Mouse (Mus musculus) embryonic facial prominence, embryonic 11.5 days (tissue): ENCODE data around the gene Klhl21. TPM values are rescaled to one million over a fixed set of nuclear protein-coding genes. Genes with fewer than 3 reads are reported as not detected.
"Not testable (repeated sequence)": the region's sequence is repeated elsewhere in the genome, so short reads cannot be mapped to it uniquely, and the experiment has no call there.

ENCODE experiments used
- ATAC-seq: fragments of 200-750 bp; cut with Nextera tagmentation; replicated peaks from 2 replicates; pipeline ENCODE4 v1.8.0; 2017; ENCODE audit warnings: low read depth; ENCODE audit not compliant: insufficient number of reproducible peaks, low FRiP score, low TSS enrichment
- DNase-seq: peaks from one replicate; pipeline ENCODE4 v3.0.0-alpha.2; 2015; ENCODE audit warnings: low spot score
- H3K27ac ChIP-seq: fragments of 300-500 bp; sonication (generic); replicated peaks from 2 replicates; pipeline ENCODE4 v1.5.1; 2014; ENCODE audit warnings: mild to moderate bottlenecking, low read depth, low read length, control low read depth
- H3K27me3 ChIP-seq: fragments of 300-500 bp; sonication (generic); 2 replicates; pipeline ENCODE4 v1.6.1; 2014; ENCODE audit warnings: mild to moderate bottlenecking, low read length, moderate library complexity, mixed read lengths; ENCODE audit not compliant: control insufficient read depth, insufficient read depth
- H3K36me3 ChIP-seq: fragments of 300-500 bp; sonication (generic); replicated peaks from 2 replicates; pipeline ENCODE4 v1.6.1; 2014; ENCODE audit warnings: low read depth, mild to moderate bottlenecking, low read length, moderate library complexity, mixed read lengths; ENCODE audit not compliant: control insufficient read depth, insufficient read depth
- H3K4me1 ChIP-seq: fragments of 300-500 bp; sonication (generic); 2 replicates; pipeline ENCODE4 v1.6.1; 2014; ENCODE audit warnings: low read length, mixed read lengths; ENCODE audit not compliant: control insufficient read depth, insufficient read depth
- H3K4me2 ChIP-seq: fragments of 300-500 bp; sonication (generic); 2 replicates; pipeline ENCODE4 v1.6.1; 2014; ENCODE audit warnings: low read depth, mild to moderate bottlenecking, control low read depth, low read length, moderate library complexity
- H3K4me3 ChIP-seq: fragments of 300-500 bp; sonication (generic); 2 replicates; pipeline ENCODE4 v1.5.1; 2014; ENCODE audit warnings: low read depth, low read length, control low read depth
- H3K9ac ChIP-seq: fragments of 300-500 bp; sonication (generic); replicated peaks from 2 replicates; pipeline ENCODE4 v1.6.1; 2014; ENCODE audit warnings: mild to moderate bottlenecking, control low read depth, low read length
- H3K9me3 ChIP-seq: fragments of 300-500 bp; sonication (generic); replicated peaks from 2 replicates; pipeline ENCODE4 v1.6.1; 2016; ENCODE audit warnings: mild to moderate bottlenecking, low read length, inconsistent platforms, mixed read lengths; ENCODE audit not compliant: control insufficient read depth
- WGBS: fragments of 180-500 bp; shearing (Covaris S2); extraction: QIAGEN DNeasy Blood & Tissue Kit; methylation state at CpG from one replicate; pipeline ENCODE4 v1.1.7; 2014; 5-methylcytosine and 5-hydroxymethylcytosine counted together
- polyA plus RNA-seq: library from polyadenylated mRNA; unstranded; fragments of >200 nt; fragmentation: Nextera tagmentation; extraction: Ambion mirVana; gene quantifications from 2 replicates; pipeline ENCODE4 v1.2.1, GENCODE M21; 2014

Gene Klhl21
- polyA plus RNA-seq, 1 experiment from 2014 or later = 3.2 TPM

DNA sequence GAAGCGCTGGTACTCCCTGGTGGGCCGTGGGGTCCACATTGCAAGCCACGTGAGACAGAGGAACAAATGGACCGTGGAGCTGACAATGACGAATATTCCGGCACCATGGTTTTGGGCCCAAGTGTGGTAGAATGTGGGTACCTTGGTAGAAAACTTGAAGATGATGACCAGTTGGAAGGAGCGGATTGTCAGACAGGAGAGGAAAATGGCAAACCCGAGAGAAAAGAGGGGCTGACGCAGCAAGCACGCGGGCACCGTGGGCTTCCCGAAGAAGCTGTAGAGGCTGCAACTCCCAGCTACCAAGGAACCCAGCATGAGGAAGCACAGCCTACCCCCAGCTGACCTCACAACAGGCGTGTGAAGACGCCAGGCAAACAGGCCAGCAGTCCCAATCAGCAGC is 19.9 kb downstream of the Klhl21 start:
- Histone ChIP-seq H3K9me3 (no peaks in the 10 kb centered on the region), H3K36me3 (no peaks in the 10 kb centered on the region; the same call in 1 of the 2 replicates), H3K4me3 (peak overlapping the region; percentile 61), H3K9ac (no peak overlapping the region; the same call in 1 of the 2 replicates), H3K27me3 (no peaks in the 10 kb centered on the region), H3K4me1 (peaks cover 9% of the 10 kb centered on the region), H3K27ac (no peak overlapping the region), H3K4me2 (peak overlapping the region; percentile 79)
- no peak for DNase-seq
- ATAC-seq = no peak
- WGBS = 68% methylated on average over 15 of the region's 15 CpGs

GRCm38 (mm10) chr4:152029087-152029486 is 20.5 kb downstream of the Klhl21 start:
- H3K36me3 ChIP-seq = no peaks in the 10 kb centered on the region
- H3K4me2 ChIP-seq = no peak overlapping the region
- DNase-seq (no peak), ATAC-seq (no peak)
- peaks cover 9% of the 10 kb centered on the region for H3K4me1 ChIP-seq
- no peak overlapping the region for H3K9ac ChIP-seq
- H3K4me3 ChIP-seq = no peak overlapping the region
- H3K9me3 ChIP-seq = no peaks in the 10 kb centered on the region
- no peak overlapping the region for H3K27ac ChIP-seq
- 44% methylated on average over 5 of the region's 5 CpGs for WGBS
- H3K27me3 ChIP-seq = no peaks in the 10 kb centered on the region

DNA sequence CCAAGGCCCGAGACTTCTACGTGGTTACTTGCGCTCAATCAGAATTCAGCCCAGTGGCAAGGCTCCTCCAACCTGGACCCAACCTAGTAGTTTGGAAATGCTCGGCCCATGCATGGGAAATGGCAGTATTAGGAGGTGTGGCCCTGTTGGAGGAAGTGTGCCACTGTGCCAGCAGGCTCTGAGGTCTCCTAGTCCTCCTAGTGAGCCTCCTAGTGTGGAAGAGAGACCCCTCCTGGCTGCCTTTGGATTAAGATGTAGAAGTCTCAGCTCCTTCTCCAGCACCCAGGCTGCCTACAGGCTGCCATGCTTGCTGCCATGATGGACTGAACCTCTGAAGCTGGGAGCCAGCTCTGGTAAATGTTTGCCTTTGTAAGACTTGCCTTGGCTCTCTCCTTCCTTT is 21.4 kb downstream of the Klhl21 start:
- 79% methylated on average over 4 of the region's 4 CpGs for WGBS
- Histone ChIP-seq H3K4me1 (peaks cover 9% of the 10 kb centered on the region), H3K27ac (no peak overlapping the region), H3K4me2 (no peak overlapping the region), H3K4me3 (no peak overlapping the region), H3K36me3 (no peaks in the 10 kb centered on the region), H3K9me3 (no peaks in the 10 kb centered on the region), H3K9ac (no peak overlapping the region), H3K27me3 (no peaks in the 10 kb centered on the region)
- ATAC-seq (no peak), DNase-seq (no peak)

DNA sequence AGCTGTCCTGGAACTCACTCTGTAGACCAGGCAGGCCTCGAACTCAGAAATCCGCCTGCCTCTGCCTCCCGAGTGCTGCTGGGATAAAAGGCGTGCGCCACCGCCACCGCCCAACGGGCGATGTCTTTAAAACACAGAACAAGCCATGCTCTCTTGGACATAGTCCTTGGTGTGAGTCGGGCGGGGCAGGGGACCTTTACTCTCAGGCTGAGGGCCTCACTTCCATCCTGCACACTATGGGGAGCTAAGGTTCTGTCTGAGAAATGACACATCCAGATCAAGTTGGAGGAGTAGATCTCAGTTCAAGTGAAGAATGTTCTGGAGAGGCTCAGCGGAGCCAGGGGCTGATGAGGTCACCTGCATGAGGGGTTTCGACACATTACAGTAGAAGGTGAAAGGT is 24.3 kb downstream of the Klhl21 start:
- no peak for DNase-seq
- 85% methylated on average over 13 of the region's 13 CpGs for whole genome bisulfite sequencing
- H3K4me3 ChIP-seq = no peak overlapping the region

GRCm38 (mm10) chr4:152036464-152036863 is 27.9 kb downstream of the Klhl21 start:
- not testable (repeated sequence) for H3K9me3 ChIP-seq, ATAC-seq, H3K9ac ChIP-seq, DNase-seq, H3K27me3 ChIP-seq, H3K27ac ChIP-seq, H3K4me3 ChIP-seq, H3K4me2 ChIP-seq, H3K4me1 ChIP-seq, H3K36me3 ChIP-seq
- WGBS = 91% methylated on average over 6 of the region's 6 CpGs

More for the DNA sequence above, 24.3 kb downstream of the Klhl21 start:
- Histone ChIP-seq H3K4me1 (peaks cover 3% of the 10 kb centered on the region), H3K27me3 (no peaks in the 10 kb centered on the region), H3K9me3 (no peaks in the 10 kb centered on the region), H3K36me3 (no peaks in the 10 kb centered on the region), H3K4me2 (no peak overlapping the region), H3K27ac (no peak overlapping the region), H3K9ac (no peak overlapping the region)
- no peak for ATAC-seq

DNA sequence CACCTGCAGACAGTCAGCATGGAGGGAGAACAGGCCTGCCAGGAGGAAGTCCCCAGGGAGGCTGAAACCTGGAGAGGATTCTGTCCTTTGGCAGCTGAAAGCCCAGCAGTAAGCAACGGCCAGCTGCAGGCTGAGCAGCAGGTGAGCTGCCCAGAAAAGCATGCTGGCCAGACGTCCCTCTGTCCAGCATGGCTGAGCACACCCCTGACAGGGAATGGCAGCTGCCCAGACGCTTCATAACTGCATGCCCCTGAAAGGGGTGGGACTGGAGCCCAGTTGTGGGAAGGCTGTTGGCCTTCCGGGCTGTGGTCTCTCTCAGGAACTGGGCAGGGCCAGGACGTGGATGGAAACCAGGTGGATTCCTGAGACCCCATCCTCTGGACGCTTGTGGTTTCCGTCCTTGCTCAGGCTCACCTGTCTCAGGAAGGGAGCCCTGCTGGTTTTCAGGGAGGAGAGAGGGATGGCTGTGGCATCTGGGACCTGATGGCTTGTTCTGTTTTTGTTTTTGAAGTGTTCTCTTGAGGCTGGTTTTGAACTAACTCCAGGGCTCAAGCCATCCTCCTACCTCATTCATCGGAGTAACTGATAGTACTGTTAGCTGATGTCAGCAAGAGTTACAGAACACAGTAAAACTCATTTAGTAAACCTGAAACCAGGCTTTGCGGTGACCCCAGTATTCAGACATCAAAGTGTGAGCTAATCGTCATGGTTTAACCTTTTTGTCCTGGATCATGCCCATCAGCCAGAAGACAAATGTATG is 29.8 kb downstream of the Klhl21 start, which contains the start of gene Tas1r1:
Tas1r1 (minus strand) TSS at position 344 of the 760 bp plus-strand sequence.
- H3K27me3 ChIP-seq = no peaks in the 10 kb centered on the region
- no peak within 1 kb of the TSS for H3K27ac ChIP-seq
- peak within 1 kb of the TSS; percentile 61 for H3K4me2 ChIP-seq
- DNase-seq (no peak), ATAC-seq (0 out of 2 replicates have a peak, but pooled peaks have one; percentile 44)
- H3K9ac ChIP-seq = peak within 1 kb of the TSS; percentile 86
- peak within 1 kb of the TSS; percentile 98 for H3K4me3 ChIP-seq
- peaks cover 17% of the 10 kb centered on the region for H3K36me3 ChIP-seq
- 48% methylated on average over 10 of the region's 10 CpGs for WGBS
- H3K9me3 ChIP-seq = no peaks in the 10 kb centered on the region
- no peaks in the 10 kb centered on the region for H3K4me1 ChIP-seq

DNA sequence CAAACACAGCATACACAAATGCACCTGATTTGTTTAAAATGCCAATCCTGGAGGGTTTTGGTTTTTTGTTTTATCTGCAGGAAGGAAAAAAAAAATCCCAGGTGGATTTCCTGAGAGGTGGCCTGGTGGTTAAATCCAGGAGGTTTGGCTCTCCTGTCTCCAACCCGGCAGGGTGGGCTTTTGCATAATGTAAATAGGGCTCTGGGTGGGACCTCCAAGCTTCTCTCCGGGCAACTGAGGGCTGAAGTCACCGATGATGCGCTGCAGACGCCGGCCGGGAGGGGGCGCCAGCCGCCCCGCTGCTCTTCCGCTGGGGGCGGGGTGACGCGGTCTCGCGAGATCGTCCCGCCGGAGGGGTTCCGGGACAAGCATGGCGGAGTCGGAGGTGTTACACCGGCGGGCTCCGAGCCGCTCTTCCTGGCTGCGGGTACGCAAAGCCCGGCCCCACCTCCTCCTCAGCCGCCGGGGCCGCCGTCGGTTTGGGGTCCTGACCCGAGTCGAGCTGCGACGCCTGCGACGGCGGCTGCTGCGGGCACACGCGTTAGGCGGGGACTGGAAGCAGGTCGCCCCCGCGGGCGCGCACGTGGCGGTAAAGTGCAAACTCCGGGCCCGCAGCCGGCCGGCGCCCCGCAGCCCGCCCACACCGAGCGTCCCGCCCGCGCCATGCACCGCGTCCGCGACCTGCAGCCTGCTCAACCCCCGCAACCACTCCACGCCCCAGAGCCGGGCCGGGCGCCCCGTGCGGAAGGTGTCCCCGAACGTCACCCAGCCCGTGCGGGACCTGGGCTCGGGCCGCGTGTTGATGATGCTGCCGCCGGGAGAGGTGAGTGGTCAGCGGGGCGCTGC is 30.6 kb downstream of the Klhl21 start, which contains the start of gene Nol9:
Nol9 (plus strand) TSS at position 337 of the 846 bp plus-strand sequence.
- no peak within 1 kb of the TSS for H3K27ac ChIP-seq
- peak; percentile 80 for ATAC-seq

More for the DNA sequence above, 30.6 kb downstream of the Klhl21 start, which contains the start of gene Nol9:
- H3K4me1 ChIP-seq = no peaks in the 10 kb centered on the region
- peak within 1 kb of the TSS; percentile 98 for H3K4me3 ChIP-seq
- peak within 1 kb of the TSS; percentile 86 for H3K9ac ChIP-seq
- H3K9me3 ChIP-seq = no peaks in the 10 kb centered on the region
- DNase-seq = peak; percentile 93
- H3K27me3 ChIP-seq = no peaks in the 10 kb centered on the region
- WGBS = under 1% methylated on average over 84 of the region's 86 CpGs
- H3K4me2 ChIP-seq = peak within 1 kb of the TSS; percentile 61
- H3K36me3 ChIP-seq = peaks cover 24% of the 10 kb centered on the region
